Mouse (Mus musculus): ENCODE results near the gene Phactr1. TPM values are rescaled to one million over a fixed set of nuclear protein-coding genes. Genes with fewer than 3 reads are reported as not detected.
"Not testable (repeated sequence)": the region's sequence is repeated elsewhere in the genome, so short reads cannot be mapped to it uniquely, and the experiment has no call there.

Gene Phactr1
- polyA plus RNA-seq, 1 experiment from 2014 or later: 26.2 TPM

DNA sequence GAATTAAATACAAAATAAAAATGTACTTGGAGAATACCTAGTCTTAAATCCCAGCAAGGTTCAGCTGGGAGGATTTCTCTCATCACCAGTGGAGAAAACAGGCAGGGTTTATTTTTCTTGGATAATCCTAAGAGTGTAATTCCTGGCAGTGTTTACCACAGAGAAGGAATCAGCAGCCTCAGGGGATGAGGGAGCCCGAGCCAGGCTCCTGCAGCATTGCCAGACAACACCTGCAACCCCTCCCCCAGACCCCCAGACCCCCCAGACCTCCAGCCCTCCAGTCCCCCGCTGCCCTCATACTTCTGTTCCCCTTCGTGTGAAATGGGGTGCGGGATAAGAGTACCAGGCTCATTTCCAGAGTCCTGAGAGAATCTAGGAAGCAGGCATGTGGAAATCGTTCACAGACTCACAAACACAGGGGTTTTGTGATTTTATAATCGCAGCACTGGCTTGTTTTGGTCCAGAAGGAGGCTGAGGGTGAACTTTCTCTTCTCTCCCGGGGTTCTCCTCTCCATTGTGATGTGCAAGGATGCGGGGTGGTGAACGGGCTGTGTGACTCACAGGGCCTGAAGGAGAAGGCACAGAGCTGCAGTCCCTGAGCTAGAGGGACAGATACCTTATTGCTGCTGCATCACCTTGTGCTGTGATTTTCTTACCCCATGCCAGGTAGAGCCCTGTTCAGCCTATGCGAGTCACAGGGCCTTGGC is 249.3 kb downstream of the Phactr1 start:
- Histone ChIP-seq H3K27me3 (ENCODE audit: insufficient read depth, low read length) (no peaks in the 10 kb centered on the region), H3K27ac (ENCODE audit: low read length) (no peak overlapping the region), H3K9me3 (ENCODE audit: low read length) (peaks cover 17% of the 10 kb centered on the region), H3K9ac (replicated peaks; ENCODE audit: low read length) (no peak overlapping the region), H3K4me3 (ENCODE audit: low read length) (no peak overlapping the region), H3K4me2 (replicated peaks; ENCODE audit: low read depth, low read length) (no peak overlapping the region), H3K36me3 (ENCODE audit: insufficient read depth, low read length) (peaks cover 13% of the 10 kb centered on the region; the same call in 1 of the 2 replicates), H3K4me1 (ENCODE audit: insufficient read depth, low read length) (peaks cover 5% of the 10 kb centered on the region)
- no peak for ATAC-seq (ENCODE audit: low FRiP score, low TSS enrichment)
- WGBS: 58% methylated on average over 10 of the region's 10 CpGs

DNA sequence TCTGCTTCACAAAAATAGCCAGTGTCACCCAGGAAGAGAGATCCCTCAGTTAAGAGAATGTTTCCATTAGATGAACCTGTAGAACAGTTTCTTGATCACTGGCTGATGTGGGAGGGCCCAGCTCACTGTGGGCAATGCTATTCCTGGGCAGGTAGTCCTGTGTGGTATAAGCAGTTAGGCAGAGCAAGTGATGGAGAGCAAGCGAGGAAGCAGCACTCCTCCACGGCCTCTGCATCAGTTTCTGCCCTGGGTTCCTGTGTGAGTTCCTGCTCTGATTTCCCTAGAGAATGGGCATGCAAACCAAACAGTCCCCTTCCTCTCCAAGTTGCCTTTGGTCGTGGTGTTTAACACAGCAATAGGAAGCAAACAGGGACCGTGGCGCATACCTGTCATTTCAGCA is 251.6 kb downstream of the Phactr1 start:
- H3K27ac ChIP-seq (ENCODE audit: low read length): no peak overlapping the region
- no peak overlapping the region for H3K4me3 ChIP-seq (ENCODE audit: low read length)
- H3K27me3 ChIP-seq (ENCODE audit: insufficient read depth, low read length): no peaks in the 10 kb centered on the region
- peaks cover 14% of the 10 kb centered on the region for H3K9me3 ChIP-seq (ENCODE audit: low read length)
- no peak overlapping the region for H3K9ac ChIP-seq (replicated peaks; ENCODE audit: low read length)
- no peak for ATAC-seq (ENCODE audit: low FRiP score, low TSS enrichment)
- peaks cover 11% of the 10 kb centered on the region; the same call in 1 of the 2 replicates for H3K36me3 ChIP-seq (ENCODE audit: insufficient read depth, low read length)
- H3K4me1 ChIP-seq (ENCODE audit: insufficient read depth, low read length): peaks cover 13% of the 10 kb centered on the region
- H3K4me2 ChIP-seq (replicated peaks; ENCODE audit: low read depth, low read length): no peak overlapping the region
- 91% methylated on average over 5 of the region's 5 CpGs for WGBS

DNA sequence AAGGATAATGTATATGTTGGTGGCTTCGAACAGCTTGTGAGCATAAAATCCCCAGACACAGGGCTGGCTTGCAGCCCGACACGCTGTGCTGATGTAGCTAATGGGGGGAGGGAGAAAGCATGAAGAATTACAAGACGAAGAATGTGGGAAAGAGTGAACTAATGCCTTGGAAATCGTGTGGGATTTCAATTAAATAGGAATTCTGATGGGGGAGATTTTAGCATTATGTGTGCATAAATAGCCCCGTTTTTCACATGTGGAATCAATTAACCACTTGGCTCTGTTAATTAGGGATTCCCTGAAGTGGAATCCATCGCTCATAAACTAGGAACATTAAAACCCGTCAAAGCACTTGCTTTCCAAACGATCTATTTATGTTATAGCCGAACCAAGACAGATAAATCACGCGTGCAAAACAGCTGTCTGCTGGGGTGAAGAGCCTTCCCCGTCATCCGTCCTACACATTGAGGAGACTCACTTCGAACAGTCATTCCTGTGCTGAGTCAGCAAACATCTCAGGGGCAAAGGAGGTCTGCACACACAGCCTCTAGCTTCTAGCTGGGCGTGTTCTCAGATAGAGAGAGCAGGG is 254.2 kb downstream of the Phactr1 start:
- 27% methylated on average over 16 of the region's 16 CpGs for WGBS
- peak; percentile 75 for ATAC-seq (ENCODE audit: low FRiP score, low TSS enrichment)
- Histone ChIP-seq H3K4me2 (replicated peaks; ENCODE audit: low read depth, low read length) (peak overlapping the region; percentile 34), H3K4me3 (ENCODE audit: low read length) (peak overlapping the region; percentile 17; the same call in 1 of the 2 replicates), H3K36me3 (ENCODE audit: insufficient read depth, low read length) (no peaks in the 10 kb centered on the region), H3K27ac (ENCODE audit: low read length) (peak overlapping the region; percentile 16; the same call in 1 of the 2 replicates), H3K9me3 (ENCODE audit: low read length) (peaks cover 2% of the 10 kb centered on the region; the same call in 1 of the 2 replicates), H3K9ac (replicated peaks; ENCODE audit: low read length) (no peak overlapping the region), H3K27me3 (ENCODE audit: insufficient read depth, low read length) (no peaks in the 10 kb centered on the region), H3K4me1 (ENCODE audit: insufficient read depth, low read length) (peaks cover 14% of the 10 kb centered on the region)

DNA sequence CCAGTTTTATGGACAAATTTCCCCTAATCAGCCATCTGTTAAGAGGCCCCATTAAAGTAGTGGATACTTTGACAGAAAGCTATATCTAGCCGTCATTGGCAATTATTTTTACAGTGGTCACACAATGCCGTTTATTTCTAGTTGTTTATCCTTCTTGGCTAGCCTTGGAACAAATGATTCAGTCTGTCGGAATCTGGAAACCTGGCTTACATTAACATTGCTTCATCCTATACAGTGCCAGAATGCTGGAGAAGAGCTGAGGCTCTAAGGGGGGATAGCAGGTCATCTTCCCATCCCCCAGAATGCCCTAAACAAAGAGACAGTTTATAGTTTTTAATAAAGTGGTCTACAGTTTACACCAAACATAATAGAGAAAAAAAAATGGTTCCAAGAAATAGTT is 257.4 kb downstream of the Phactr1 start:
- WGBS: 58% methylated on average over 3 of the region's 3 CpGs
- H3K4me1 ChIP-seq (ENCODE audit: insufficient read depth, low read length): peaks cover 10% of the 10 kb centered on the region
- no peak overlapping the region for H3K9ac ChIP-seq (replicated peaks; ENCODE audit: low read length)
- no peak overlapping the region for H3K4me3 ChIP-seq (ENCODE audit: low read length)
- H3K36me3 ChIP-seq (ENCODE audit: insufficient read depth, low read length): no peaks in the 10 kb centered on the region
- H3K4me2 ChIP-seq (replicated peaks; ENCODE audit: low read depth, low read length): no peak overlapping the region
- no peak overlapping the region for H3K27ac ChIP-seq (ENCODE audit: low read length)
- ATAC-seq (ENCODE audit: low FRiP score, low TSS enrichment): no peak
- no peaks in the 10 kb centered on the region for H3K27me3 ChIP-seq (ENCODE audit: insufficient read depth, low read length)
- H3K9me3 ChIP-seq (ENCODE audit: low read length): peaks cover 4% of the 10 kb centered on the region; the same call in 1 of the 2 replicates

DNA sequence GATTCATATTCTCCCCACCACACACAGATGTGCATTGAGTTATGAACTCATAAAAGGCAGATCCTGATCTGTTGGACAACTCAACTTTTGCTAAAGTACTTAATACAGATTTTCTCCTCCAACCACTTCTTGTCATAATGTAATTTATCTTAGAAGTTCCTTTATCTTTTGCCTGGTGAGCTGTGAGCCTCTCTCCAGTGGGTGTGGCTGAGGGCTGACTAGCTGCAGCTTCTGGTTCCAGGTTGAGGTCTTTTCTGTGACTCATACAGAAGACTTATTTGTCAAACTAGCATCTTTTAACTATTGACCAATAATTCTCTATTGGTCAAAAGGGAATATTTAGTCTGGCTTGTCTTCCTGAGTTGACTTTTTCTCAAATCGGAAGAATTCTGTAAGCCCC is 257.9 kb downstream of the Phactr1 start:
- no peak for ATAC-seq (ENCODE audit: low FRiP score, low TSS enrichment)
- Histone ChIP-seq H3K4me2 (replicated peaks; ENCODE audit: low read depth, low read length) (no peak overlapping the region), H3K9me3 (ENCODE audit: low read length) (peaks cover 4% of the 10 kb centered on the region; the same call in 1 of the 2 replicates), H3K27ac (ENCODE audit: low read length) (no peak overlapping the region), H3K4me1 (ENCODE audit: insufficient read depth, low read length) (peaks cover 10% of the 10 kb centered on the region), H3K9ac (replicated peaks; ENCODE audit: low read length) (no peak overlapping the region), H3K4me3 (ENCODE audit: low read length) (no peak overlapping the region), H3K36me3 (ENCODE audit: insufficient read depth, low read length) (no peaks in the 10 kb centered on the region), H3K27me3 (ENCODE audit: insufficient read depth, low read length) (no peaks in the 10 kb centered on the region)
- WGBS: 80% methylated on average over 1 of the region's 1 CpGs

DNA sequence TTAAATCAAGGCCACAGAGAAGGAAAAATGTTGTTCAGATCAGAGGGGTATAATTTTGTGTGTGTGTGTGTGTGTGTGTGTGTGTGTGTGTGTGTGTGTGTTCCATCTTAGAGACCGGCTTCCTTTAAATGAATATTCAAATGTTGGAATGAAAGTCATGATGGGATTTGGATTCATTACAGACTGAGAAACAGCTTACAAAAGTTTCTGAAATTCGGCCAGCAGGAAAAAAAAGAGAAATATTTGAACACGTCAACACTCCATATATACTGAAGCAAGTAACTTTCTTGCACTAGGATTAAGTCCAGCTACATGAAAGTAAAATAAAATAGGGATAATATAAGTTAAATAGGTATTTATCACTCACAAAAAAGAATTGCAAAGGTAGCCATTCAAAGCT is 259.8 kb downstream of the Phactr1 start:
- H3K4me3 ChIP-seq (ENCODE audit: low read length): no peak overlapping the region
- no peak for ATAC-seq (ENCODE audit: low FRiP score, low TSS enrichment)
- no peak overlapping the region for H3K27ac ChIP-seq (ENCODE audit: low read length)
- H3K4me2 ChIP-seq (replicated peaks; ENCODE audit: low read depth, low read length): no peak overlapping the region
- no peak overlapping the region for H3K9ac ChIP-seq (replicated peaks; ENCODE audit: low read length)
- H3K36me3 ChIP-seq (ENCODE audit: insufficient read depth, low read length): no peaks in the 10 kb centered on the region
- H3K27me3 ChIP-seq (ENCODE audit: insufficient read depth, low read length): no peaks in the 10 kb centered on the region
- 86% methylated on average over 3 of the region's 3 CpGs for WGBS
- H3K4me1 ChIP-seq (ENCODE audit: insufficient read depth, low read length): peaks cover 6% of the 10 kb centered on the region; the same call in 1 of the 2 replicates
- peaks cover 4% of the 10 kb centered on the region; the same call in 1 of the 2 replicates for H3K9me3 ChIP-seq (ENCODE audit: low read length)

DNA sequence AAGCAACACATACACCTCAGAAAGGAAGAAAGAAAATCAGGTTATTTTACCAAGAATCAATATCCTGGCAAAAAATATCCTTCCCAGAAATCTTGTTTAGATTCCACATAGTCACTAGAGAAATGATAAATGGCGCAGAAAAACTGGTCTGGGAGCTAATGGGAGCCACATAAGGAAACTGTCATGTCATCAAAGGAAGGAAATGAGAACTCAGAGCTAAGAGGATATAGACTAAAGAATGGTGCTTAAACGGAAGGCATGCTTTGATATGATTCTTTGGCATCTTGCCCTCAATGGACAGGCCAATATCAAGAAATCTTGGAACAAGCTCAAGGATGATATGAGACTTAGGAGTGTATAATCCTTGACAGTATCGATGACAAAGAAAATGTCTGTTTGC is 263.7 kb downstream of the Phactr1 start:
- Histone ChIP-seq H3K4me3 (ENCODE audit: low read length) (no peak overlapping the region), H3K4me1 (ENCODE audit: insufficient read depth, low read length) (peaks cover 9% of the 10 kb centered on the region; the same call in 1 of the 2 replicates), H3K27ac (ENCODE audit: low read length) (no peak overlapping the region), H3K9me3 (ENCODE audit: low read length) (peaks cover 4% of the 10 kb centered on the region; the same call in 1 of the 2 replicates), H3K36me3 (ENCODE audit: insufficient read depth, low read length) (no peaks in the 10 kb centered on the region), H3K27me3 (ENCODE audit: insufficient read depth, low read length) (no peaks in the 10 kb centered on the region), H3K4me2 (replicated peaks; ENCODE audit: low read depth, low read length) (no peak overlapping the region), H3K9ac (replicated peaks; ENCODE audit: low read length) (no peak overlapping the region)
- ATAC-seq (ENCODE audit: low FRiP score, low TSS enrichment): no peak
- WGBS: 63% methylated on average over 3 of the region's 3 CpGs

DNA sequence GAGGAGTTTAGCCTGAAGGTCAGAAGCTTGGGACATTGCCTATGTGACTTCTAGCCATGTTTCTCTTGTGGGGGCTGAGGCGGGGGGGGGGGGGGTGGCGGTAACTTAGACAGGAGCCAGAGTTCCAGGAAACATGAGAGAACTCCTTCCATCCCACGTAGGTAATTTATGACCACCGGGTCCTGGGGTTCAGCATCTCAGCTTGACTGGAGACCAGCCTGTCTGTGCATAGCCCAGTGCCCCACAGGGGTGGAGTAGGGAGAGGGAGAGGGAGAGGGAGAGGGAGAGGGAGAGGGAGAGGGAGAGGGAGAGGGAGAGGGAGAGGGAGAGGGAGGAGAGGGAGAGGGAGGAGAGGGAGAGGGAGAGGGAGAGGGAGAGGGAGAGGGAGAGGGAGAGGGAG is 264.8 kb downstream of the Phactr1 start:
- H3K4me2 ChIP-seq (replicated peaks; ENCODE audit: low read depth, low read length); H3K4me3 ChIP-seq (ENCODE audit: low read length); H3K9ac ChIP-seq (replicated peaks; ENCODE audit: low read length); ATAC-seq (ENCODE audit: low FRiP score, low TSS enrichment); H3K9me3 ChIP-seq (ENCODE audit: low read length); H3K36me3 ChIP-seq (ENCODE audit: insufficient read depth, low read length); H3K27ac ChIP-seq (ENCODE audit: low read length); H3K27me3 ChIP-seq (ENCODE audit: insufficient read depth, low read length): not testable (repeated sequence)
- WGBS: 18% methylated on average over 4 of the region's 4 CpGs
- peaks cover 14% of the 10 kb centered on the region for H3K4me1 ChIP-seq (ENCODE audit: insufficient read depth, low read length)

DNA sequence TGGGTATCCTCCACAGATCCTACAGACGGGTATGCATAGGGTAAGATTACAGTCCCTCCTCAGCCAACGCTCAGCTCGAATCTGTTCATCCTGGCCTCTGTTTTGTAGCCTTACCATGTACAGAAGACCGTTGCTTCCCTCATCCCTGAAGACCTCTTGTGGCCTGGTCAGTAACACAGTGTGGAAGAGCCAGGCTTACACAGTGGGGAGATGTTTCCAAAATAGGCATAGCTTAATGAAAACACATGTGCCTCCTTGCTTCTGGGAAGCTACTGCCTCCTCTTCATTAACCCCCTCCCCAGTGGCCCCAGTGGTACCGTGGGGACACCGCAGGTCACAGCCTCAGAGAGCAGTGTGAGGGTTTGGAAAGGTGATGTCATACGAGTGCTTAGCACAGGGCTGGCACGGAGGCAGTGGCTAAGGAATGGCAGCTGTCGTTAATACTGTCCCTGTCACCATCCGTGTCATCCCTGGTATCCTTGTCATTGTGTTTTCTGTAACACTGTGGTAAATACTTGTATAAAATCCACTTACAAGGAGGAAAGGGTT is 268.4 kb downstream of the Phactr1 start:
- Histone ChIP-seq H3K4me3 (ENCODE audit: low read length) (no peak overlapping the region), H3K27me3 (ENCODE audit: insufficient read depth, low read length) (no peaks in the 10 kb centered on the region), H3K4me1 (ENCODE audit: insufficient read depth, low read length) (peaks cover 24% of the 10 kb centered on the region), H3K27ac (ENCODE audit: low read length) (peak overlapping the region; percentile 45), H3K36me3 (ENCODE audit: insufficient read depth, low read length) (no peaks in the 10 kb centered on the region), H3K4me2 (replicated peaks; ENCODE audit: low read depth, low read length) (no peak overlapping the region), H3K9me3 (ENCODE audit: low read length) (no peaks in the 10 kb centered on the region), H3K9ac (replicated peaks; ENCODE audit: low read length) (no peak overlapping the region)
- no peak for ATAC-seq (ENCODE audit: low FRiP score, low TSS enrichment)
- WGBS: 64% methylated on average over 10 of the region's 10 CpGs

DNA sequence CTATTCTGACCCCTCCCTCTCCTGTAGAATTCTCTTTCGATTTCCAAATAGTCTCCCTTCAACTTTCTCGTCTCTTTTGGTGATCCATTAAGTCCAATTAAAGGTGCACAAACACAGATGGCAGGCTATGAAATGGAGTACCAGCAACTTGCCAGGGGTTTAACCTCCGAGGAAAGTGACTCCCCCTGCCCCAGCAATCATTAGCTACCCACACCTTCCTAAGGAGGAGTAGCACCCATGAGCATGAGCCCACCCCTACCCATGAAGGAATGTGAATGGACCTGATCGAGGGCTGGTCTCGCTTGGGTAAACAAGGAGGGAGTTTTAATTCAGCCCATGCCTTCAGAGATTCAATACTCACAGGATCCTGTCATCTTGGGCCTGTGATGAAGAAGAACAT is 268.9 kb downstream of the Phactr1 start:
- no peak overlapping the region for H3K4me2 ChIP-seq (replicated peaks; ENCODE audit: low read depth, low read length)
- peak overlapping the region; percentile 67 for H3K27ac ChIP-seq (ENCODE audit: low read length)
- peaks cover 24% of the 10 kb centered on the region for H3K4me1 ChIP-seq (ENCODE audit: insufficient read depth, low read length)
- H3K9me3 ChIP-seq (ENCODE audit: low read length): no peaks in the 10 kb centered on the region
- no peaks in the 10 kb centered on the region for H3K36me3 ChIP-seq (ENCODE audit: insufficient read depth, low read length)
- H3K27me3 ChIP-seq (ENCODE audit: insufficient read depth, low read length): no peaks in the 10 kb centered on the region
- peak; percentile 40; the same call in 1 of the 2 replicates for ATAC-seq (ENCODE audit: low FRiP score, low TSS enrichment)
- no peak overlapping the region for H3K4me3 ChIP-seq (ENCODE audit: low read length)
- 41% methylated on average over 5 of the region's 5 CpGs for WGBS
- no peak overlapping the region for H3K9ac ChIP-seq (replicated peaks; ENCODE audit: low read length)

Measured in kidney, embryonic 16.5 days (tissue).